Mouse (Mus musculus) gastrocnemius, postnatal 4 days (tissue): ENCODE data around the gene Vezf1. TPM values are rescaled to one million over a fixed set of nuclear protein-coding genes. Genes with fewer than 3 reads are reported as not detected.
"Not testable (repeated sequence)": the region's sequence is repeated elsewhere in the genome, so short reads cannot be mapped to it uniquely, and the experiment has no call there.

ENCODE experiments used
- DNase-seq, 2 experiments: peaks; one replicate each; pipeline ENCODE4 v3.0.0; 2021 to 2022; ENCODE audit warnings: low spot score in 2 of 2, mixed read lengths in 2 of 2
- long read RNA-seq, 2 experiments: library from polyadenylated mRNA; stranded (forward); transcript quantifications; one replicate each; pipeline ENCODE4 v2.0.0; 2021
- total RNA-seq, 2 experiments: library from RNA; stranded (reverse); gene quantifications; 2 replicates each; pipeline ENCODE4 v1.2.3; 2021

Vezf1 gene
- total RNA-seq = 10 to 100 TPM; 39.5 to 44.8 TPM
- long read RNA-seq, experiment 1, full-length matches to known transcripts = 33 of 44 reads
- long read RNA-seq, experiment 1, partial matches to known transcripts = 4 of 44 reads
- long read RNA-seq, experiment 1, other reads (novel, unspliced or antisense) = 7 of 44 reads
- long read RNA-seq, experiment 2, full-length matches to known transcripts = 41 of 51 reads
- long read RNA-seq, experiment 2, partial matches to known transcripts = 5 of 51 reads
- long read RNA-seq, experiment 2, other reads (novel, unspliced or antisense) = 5 of 51 reads

GRCm38 (mm10) chr11:88067586-88068410, at the start of gene Vezf1:
Gene Vezf1 (plus strand): TSS chr11:88068279.
- DNase-seq = peak; percentile 78 to 82

GRCm38 (mm10) chr11:88023933-88024332, 44.1 kb upstream of the Vezf1 start:
- no peak for DNase-seq

GRCm38 (mm10) chr11:88027391-88028035, 40.6 kb upstream of the Vezf1 start:
- DNase-seq = no peak

GRCm38 (mm10) chr11:88028193-88028684, 39.8 kb upstream of the Vezf1 start:
- no peak for DNase-seq

GRCm38 (mm10) chr11:88030219-88030618, 37.9 kb upstream of the Vezf1 start:
- DNase-seq = no peak

GRCm38 (mm10) chr11:88030836-88031235, 37.2 kb upstream of the Vezf1 start:
- no peak for DNase-seq

GRCm38 (mm10) chr11:88031753-88032152, 36.3 kb upstream of the Vezf1 start:
- no peak for DNase-seq

- DNase-seq = no peak
These were observed 32.1 kb upstream of the Vezf1 start for GRCm38 (mm10) chr11:88035970-88036369.

GRCm38 (mm10) chr11:88036761-88037251, 31.3 kb upstream of the Vezf1 start:
- no peak for DNase-seq

- no peak for DNase-seq
These were observed 30.7 kb upstream of the Vezf1 start for GRCm38 (mm10) chr11:88037386-88037785.

- no peak for DNase-seq
These were observed 29.0 kb upstream of the Vezf1 start for GRCm38 (mm10) chr11:88039066-88039465.

GRCm38 (mm10) chr11:88044314-88044713, 23.8 kb upstream of the Vezf1 start:
- no peak for DNase-seq

- DNase-seq = not testable (repeated sequence)
These were observed 22.9 kb upstream of the Vezf1 start for GRCm38 (mm10) chr11:88045159-88045558.

GRCm38 (mm10) chr11:88045878-88046277, 22.2 kb upstream of the Vezf1 start:
- DNase-seq = no peak

GRCm38 (mm10) chr11:88046323-88046937, 21.6 kb upstream of the Vezf1 start:
- DNase-seq = no peak

- peak; percentile 98 to 99 for DNase-seq
These were observed 20.9 kb upstream of the Vezf1 start, which contains the start of gene Srsf1 for GRCm38 (mm10) chr11:88046944-88047794. Gene Srsf1 (plus strand): TSS chr11:88047373.

GRCm38 (mm10) chr11:88047871-88048531, 20.1 kb upstream of the Vezf1 start:
- peak; percentile 63 to 77 for DNase-seq

GRCm38 (mm10) chr11:88048961-88049670, 19.0 kb upstream of the Vezf1 start:
- DNase-seq = no peak

GRCm38 (mm10) chr11:88049732-88050131, 18.3 kb upstream of the Vezf1 start:
- no peak for DNase-seq
